25 mouse cellular contexts compared by ENCODE assay signal in genomic region chr19:53003554-53004365, GRCm38 (mm10). TPM values are rescaled to one million over a fixed set of nuclear protein-coding genes. Genes with fewer than 3 reads are reported as not detected.
DNase-seq lines count a peak whose midpoint lies in the region; ATAC-seq and TF ChIP-seq lines count a peak whose summit lies in the region.
"Had no signal": no experiment of that assay in that cellular context is flagged by ENCODE, and none has a peak within 500 bp of the region (broad histone marks: within the 10 kb centered on the region; RNA-seq: fewer than 3 reads in every experiment).

No protein-coding gene starts in this region.

- no peaks in the 10 kb centered on the region for H3K9me3 ChIP-seq in liver, embryonic 13.5 days (replicated peaks)
- H3K9me3 ChIP-seq: hindbrain, embryonic 13.5 days; kidney, embryonic 15.5 days; limb, embryonic 13.5 days; lung, embryonic 15.5 days; midbrain, embryonic 13.5 days had no signal

- TF ChIP-seq CTCF in testis, adult 2 months (IDR thresholded peaks at IDR 0.05; ENCODE audit: control insufficient read depth, insufficient read depth, insufficient replicate concordance, low read depth, low read length) = no peak

- no peaks in the 10 kb centered on the region for H3K36me3 ChIP-seq in testis, adult 2 months (ENCODE audit: control insufficient read depth, insufficient read depth, low read length)
- H3K36me3 ChIP-seq in liver, embryonic 13.5 days = peaks cover 98% of the 10 kb centered on the region

- WGBS in liver, embryonic 13.5 days (ENCODE audit: insufficient replicate concordance) = 54% methylated on average over 22 of the region's 22 CpGs

- H3K27ac ChIP-seq in testis, adult 2 months (ENCODE audit: control insufficient read depth, insufficient read depth, low read depth, low read length) = no peak overlapping the region
- peak overlapping the region; percentile 90 for H3K27ac ChIP-seq in liver, embryonic 13.5 days
- H3K27ac ChIP-seq: hindbrain, embryonic 13.5 days; kidney, embryonic 15.5 days; limb, embryonic 13.5 days; lung, embryonic 15.5 days; macrophage; midbrain, embryonic 13.5 days had no signal

- no peaks in the 10 kb centered on the region; the same call in 1 of the 2 replicates for H3K4me1 ChIP-seq in testis, adult 2 months (ENCODE audit: control insufficient read depth, insufficient read depth, low read length)
- H3K4me1 ChIP-seq in liver, embryonic 13.5 days (replicated peaks) = peaks cover 41% of the 10 kb centered on the region
- H3K4me1 ChIP-seq: midbrain, embryonic 13.5 days had no signal

- H3K9ac ChIP-seq in liver, embryonic 13.5 days = peak overlapping the region; percentile 45; the same call in 1 of the 2 replicates
- H3K9ac ChIP-seq: hindbrain, embryonic 13.5 days; kidney, embryonic 15.5 days; limb, embryonic 13.5 days; lung, embryonic 15.5 days; midbrain, embryonic 13.5 days had no signal

- intact Hi-C loops in gastrocnemius, postnatal 36 days (cut with DNase I) = no loop called here

- ATAC-seq in erythroblast, adult 5-6 weeks (replicated peaks; ENCODE audit: low FRiP score, poor library complexity, severe bottlenecking) = peak; percentile 88
- peak; percentile 87 for ATAC-seq in liver, embryonic 13.5 days (ENCODE audit: low read depth)
- peak; percentile 78 for ATAC-seq in megakaryocyte-erythroid progenitor cell, adult 5-6 weeks (replicated peaks; ENCODE audit: low FRiP score, low TSS enrichment, poor library complexity, severe bottlenecking)
- ATAC-seq: forebrain, embryonic 14.5 days; midbrain, embryonic 13.5 days had no signal

- no peak overlapping the region for H3K4me3 ChIP-seq in testis, adult 2 months (ENCODE audit: control insufficient read depth, low read depth, low read length)
- no peak overlapping the region; the same call in 1 of the 2 replicates for H3K4me3 ChIP-seq in liver, embryonic 13.5 days (replicated peaks)
- H3K4me3 ChIP-seq: hindbrain, embryonic 13.5 days; kidney, embryonic 15.5 days; limb, embryonic 13.5 days; lung, embryonic 15.5 days; midbrain, embryonic 13.5 days had no signal

- TF ChIP-seq POLR2A in testis, adult 2 months (IDR thresholded peaks at IDR 0.05; ENCODE audit: control insufficient read depth, low read depth, low read length) = 0 out of 2 replicates have a peak, but pooled peaks have one; percentile 18

- DNase-seq in testis, postnatal 10 days (ENCODE audit: low spot score) = no peak
- DNase-seq in liver, embryonic 13.5 days = peak; percentile 62
- no peak for DNase-seq in layer of hippocampus, postnatal 14 days (ENCODE audit: low spot score in 2 of 2)
- no peak for DNase-seq in retina, embryonic 14.5 days (ENCODE audit: low spot score)
- DNase-seq in gastrocnemius, postnatal 36 days = no peak
- DNase-seq: adrenal gland, adult 2 months; B cell, adult 2 months; cerebellum, adult 11-12 months; cerebellum, postnatal 25 days; gastrocnemius, postnatal 25 days; heart, postnatal 14 days; right cerebral cortex, postnatal 14 days; spleen, adult 18-20 months; thymus, postnatal 25 days had no signal

- peak overlapping the region; percentile 57 for H3K4me2 ChIP-seq in liver, embryonic 13.5 days
- H3K4me2 ChIP-seq: heart, embryonic 11.5 days; hindbrain, embryonic 13.5 days; kidney, embryonic 15.5 days; limb, embryonic 13.5 days; lung, embryonic 15.5 days; midbrain, embryonic 13.5 days had no signal

- no peaks in the 10 kb centered on the region for H3K27me3 ChIP-seq in testis, adult 2 months (ENCODE audit: control insufficient read depth, insufficient read depth, low read length)
- H3K27me3 ChIP-seq in liver, embryonic 13.5 days = no peaks in the 10 kb centered on the region
- H3K27me3 ChIP-seq: hindbrain, embryonic 13.5 days; kidney, embryonic 15.5 days; limb, embryonic 13.5 days; lung, embryonic 15.5 days; midbrain, embryonic 13.5 days had no signal

RNA-seq across cellular contexts. Expression of gene Xpnpep1, which starts 36.3 kb away (rescaled TPM):
- polyA plus RNA-seq in testis, adult 2 months (2012; rRNA removed) = 138 and 141 TPM in 2 replicates
- 17.1 and 32.0 TPM in 2 replicates for total RNA-seq in erythroblast, adult 5-6 weeks (2015; ENCODE audit: low replicate concordance)
- total RNA-seq in erythroblast, adult 5-6 weeks (2017; ENCODE audit: low replicate concordance) = 21.7 and 28.4 TPM in 2 replicates
- 109 and 115 TPM in 2 replicates for polyA plus RNA-seq in liver, embryonic 13.5 days (2015; fragmentation: Nextera tagmentation; extraction: Ambion mirVana)
- 103 and 128 TPM in 2 replicates for total RNA-seq in megakaryocyte-erythroid progenitor cell, adult 5-6 weeks (2014; fragmentation: Nextera tagmentation)
- 73.6 and 186 TPM in 2 replicates for total RNA-seq in megakaryocyte-erythroid progenitor cell, adult 5-6 weeks (2017)
- 100 to 1,000 TPM; 112 to 123 TPM for total RNA-seq in layer of hippocampus, postnatal 14 days (2021)
- 10 to 100 TPM; 41.8 to 52.1 TPM for total RNA-seq in gastrocnemius, postnatal 36 days (2021)
